Mouse (Mus musculus): ENCODE results near the gene Gsc2.

DNA sequence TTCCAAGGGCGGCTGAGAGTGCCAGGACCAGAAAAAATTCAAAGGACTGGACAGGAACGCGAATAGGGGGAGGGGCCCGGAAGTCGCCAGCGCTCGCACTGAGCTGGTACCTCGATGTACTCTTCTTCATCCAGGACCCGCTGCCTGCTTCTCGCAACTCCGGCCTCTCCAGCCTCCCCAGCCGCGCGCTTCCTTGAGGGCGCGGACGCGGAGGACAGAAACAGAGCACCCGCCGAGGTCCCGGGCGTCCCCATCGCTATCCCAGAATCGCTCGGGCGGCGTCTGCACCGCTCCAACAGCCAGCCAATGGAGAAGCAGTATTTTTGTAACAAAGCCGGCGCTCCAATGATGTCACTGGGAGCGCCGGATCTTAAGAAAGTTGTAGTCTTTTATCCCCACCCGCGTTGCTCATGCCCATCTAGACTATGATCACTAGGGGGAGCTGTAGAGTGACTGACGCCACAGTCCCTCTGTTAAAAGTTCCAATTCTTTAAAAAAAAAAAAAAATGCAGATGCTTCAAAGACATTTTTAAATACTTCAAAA is 3.7 kb downstream of the Gsc2 start, which contains the start of gene Ess2:
- TF ChIP-seq CTCF (IDR thresholded peaks at IDR 0.05; ENCODE audit: low read depth, low read length): 0 out of 2 replicates have a peak, but pooled peaks have one; percentile 28
- TF ChIP-seq GATA1 (IDR thresholded peaks at IDR 0.05; ENCODE audit: borderline replicate concordance, low read length): no peak

Measured in G1E (cell line).